Mouse (Mus musculus) kidney, postnatal 10 days (tissue): Measurements from ENCODE around the gene Bmx.

Source experiments
- DNase-seq: peaks from one replicate; pipeline ENCODE4 v3.0.0; 2021; ENCODE audit warnings: mixed read lengths

Bmx gene

GRCm38 (mm10) chrX:164258057-164258456, at the start of gene Bmx:
Gene Bmx (minus strand): TSS chrX:164258193.
- no peak for DNase-seq

GRCm38 (mm10) chrX:164306250-164306649, 48.3 kb upstream of the Bmx start:
- DNase-seq: peak; percentile 8

GRCm38 (mm10) chrX:164291147-164291546, 33.2 kb upstream of the Bmx start:
- DNase-seq: no peak

GRCm38 (mm10) chrX:164287077-164287476, 29.1 kb upstream of the Bmx start:
- peak; percentile 54 for DNase-seq

GRCm38 (mm10) chrX:164283808-164284207, 25.8 kb upstream of the Bmx start:
- DNase-seq: no peak

GRCm38 (mm10) chrX:164280918-164281647, 23.1 kb upstream of the Bmx start:
- no peak for DNase-seq

- no peak for DNase-seq
Measured at GRCm38 (mm10) chrX:164275536-164275935, 17.5 kb upstream of the Bmx start.

- DNase-seq: no peak
Measured at GRCm38 (mm10) chrX:164270603-164271002, 12.6 kb upstream of the Bmx start.

- DNase-seq: peak; percentile 59
Measured at GRCm38 (mm10) chrX:164269285-164269761, 11.3 kb upstream of the Bmx start, which contains the start of gene Pir. Gene Pir (plus strand): TSS chrX:164269371.

GRCm38 (mm10) chrX:164264861-164265260, 6.9 kb upstream of the Bmx start:
- no peak for DNase-seq

GRCm38 (mm10) chrX:164262286-164262685, 4.3 kb upstream of the Bmx start:
- no peak for DNase-seq

GRCm38 (mm10) chrX:164258662-164259061, 669 bp upstream of the Bmx start:
- no peak for DNase-seq

GRCm38 (mm10) chrX:164256527-164256926, 1.5 kb downstream of the Bmx start:
- DNase-seq: no peak

GRCm38 (mm10) chrX:164246722-164247121, 11.3 kb downstream of the Bmx start:
- no peak for DNase-seq

GRCm38 (mm10) chrX:164245714-164246113, 12.3 kb downstream of the Bmx start:
- no peak for DNase-seq

GRCm38 (mm10) chrX:164233380-164233779, 24.6 kb downstream of the Bmx start:
- peak; percentile 14 for DNase-seq

- peak; percentile 12 for DNase-seq
Measured at GRCm38 (mm10) chrX:164221989-164222388, 36.0 kb downstream of the Bmx start.

GRCm38 (mm10) chrX:164200547-164200946, 57.4 kb downstream of the Bmx start:
- no peak for DNase-seq

GRCm38 (mm10) chrX:164197679-164198078, 60.3 kb downstream of the Bmx start:
- DNase-seq: no peak

- DNase-seq: no peak
Measured at GRCm38 (mm10) chrX:164189880-164190279, 68.1 kb downstream of the Bmx start.

- DNase-seq: peak; percentile 52
Measured at GRCm38 (mm10) chrX:164183844-164184243, 74.1 kb downstream of the Bmx start.

GRCm38 (mm10) chrX:164179746-164180145, 78.2 kb downstream of the Bmx start:
- DNase-seq: peak; percentile 62

- no peak for DNase-seq
Measured at GRCm38 (mm10) chrX:164178856-164179255, 79.1 kb downstream of the Bmx start.

GRCm38 (mm10) chrX:164175780-164176179, 82.2 kb downstream of the Bmx start:
- no peak for DNase-seq

GRCm38 (mm10) chrX:164175311-164175710, 82.7 kb downstream of the Bmx start:
- no peak for DNase-seq
